Mouse (Mus musculus) cerebellum, postnatal 36 days (tissue): ENCODE results near the gene Gm7579.
"Not testable (repeated sequence)": the region's sequence is repeated elsewhere in the genome, so short reads cannot be mapped to it uniquely, and the experiment has no call there.

Source experiments
- DNase-seq, 2 experiments: peaks; one replicate each; pipeline ENCODE4 v3.0.0; 2021 to 2022; ENCODE audit warnings: mixed read lengths in 2 of 2

Gene Gm7579

GRCm38 (mm10) chr7:142211559-142211958 is at the start of gene Gm7579:
Gene Gm7579 (plus strand): TSS chr7:142211859.
- no peak for DNase-seq

- DNase-seq: not testable (repeated sequence)
Observed at GRCm38 (mm10) chr7:142165639-142166038, 46.0 kb upstream of the Gm7579 start, which contains the start of gene Gm4553. Gene Gm4553 (minus strand): TSS chr7:142165739.

- no peak for DNase-seq
Observed at GRCm38 (mm10) chr7:142169836-142170235, 41.8 kb upstream of the Gm7579 start.

GRCm38 (mm10) chr7:142175905-142176304 is 35.8 kb upstream of the Gm7579 start, which contains the start of gene Krtap5-2:
Gene Krtap5-2 (minus strand): TSS chr7:142176005.
- DNase-seq: not testable (repeated sequence)

GRCm38 (mm10) chr7:142178685-142179084 is 33.0 kb upstream of the Gm7579 start:
- no peak for DNase-seq

- no peak for DNase-seq
Observed at GRCm38 (mm10) chr7:142181021-142181420, 30.6 kb upstream of the Gm7579 start.

GRCm38 (mm10) chr7:142188156-142188555 is 23.5 kb upstream of the Gm7579 start:
- no peak for DNase-seq

- no peak for DNase-seq
Observed at GRCm38 (mm10) chr7:142190289-142190688, 21.4 kb upstream of the Gm7579 start, which contains the start of gene Gm10153. Gene Gm10153 (minus strand): TSS chr7:142190389.

GRCm38 (mm10) chr7:142198748-142199147 is 12.9 kb upstream of the Gm7579 start:
- DNase-seq: no peak

- DNase-seq: no peak
Observed at GRCm38 (mm10) chr7:142201064-142201463, 10.6 kb upstream of the Gm7579 start, which contains the start of gene Krtap5-3. Gene Krtap5-3 (plus strand): TSS chr7:142201364.

GRCm38 (mm10) chr7:142205488-142205887 is 6.2 kb upstream of the Gm7579 start:
- no peak for DNase-seq

GRCm38 (mm10) chr7:142206891-142207290 is 4.8 kb upstream of the Gm7579 start:
- DNase-seq: not testable (repeated sequence)

GRCm38 (mm10) chr7:142212136-142212535 is 477 bp downstream of the Gm7579 start:
- DNase-seq: not testable (repeated sequence)

GRCm38 (mm10) chr7:142224518-142224917 is 12.9 kb downstream of the Gm7579 start:
- DNase-seq: no peak

GRCm38 (mm10) chr7:142229871-142230270 is 18.2 kb downstream of the Gm7579 start, which contains the start of gene Krtap5-5:
Gene Krtap5-5 (minus strand): TSS chr7:142229971.
- DNase-seq: not testable (repeated sequence)

GRCm38 (mm10) chr7:142231540-142231939 is 19.9 kb downstream of the Gm7579 start:
- DNase-seq: no peak

- no peak for DNase-seq
Observed at GRCm38 (mm10) chr7:142240978-142241377, 29.3 kb downstream of the Gm7579 start, which contains the start of gene Gm40460. Gene Gm40460 (minus strand): TSS chr7:142241078.

- DNase-seq: peak; percentile 12 to 17
Observed at GRCm38 (mm10) chr7:142249824-142250223, 38.2 kb downstream of the Gm7579 start.

- DNase-seq: peak; percentile 37 to 39
Observed at GRCm38 (mm10) chr7:142255517-142255916, 43.9 kb downstream of the Gm7579 start.

GRCm38 (mm10) chr7:142258254-142258653 is 46.6 kb downstream of the Gm7579 start, which contains the start of gene Gm2431:
Gene Gm2431 (minus strand): TSS chr7:142258354.
- DNase-seq: not testable (repeated sequence)
